Mouse (Mus musculus): ENCODE data around the gene Guca2a.

- TF ChIP-seq CTCF (IDR thresholded peaks at IDR 0.05; ENCODE audit: low read depth, low read length) (no peak), POLR2A (IDR thresholded peaks at IDR 0.05; ENCODE audit: extremely low read depth, insufficient read depth, low read length) (no peak)
Observed at GRCm38 (mm10) chr4:119638656-119639055, 1.2 kb downstream of the Guca2a start.
